Mouse (Mus musculus) heart, postnatal 4 days (tissue): ENCODE data around the gene Vmn1r170. TPM values are rescaled to one million over a fixed set of nuclear protein-coding genes. Genes with fewer than 3 reads are reported as not detected.
"Not testable (repeated sequence)": the region's sequence is repeated elsewhere in the genome, so short reads cannot be mapped to it uniquely, and the experiment has no call there.

Experiments
- DNase-seq: peaks from one replicate; pipeline ENCODE4 v3.0.0; 2021
- total RNA-seq, 2 experiments: library from RNA; stranded (reverse); gene quantifications; 2 replicates each; pipeline ENCODE4 v1.2.3; 2021

Vmn1r170 gene
- total RNA-seq, result not detected

- not testable (repeated sequence) for DNase-seq
Measured at GRCm38 (mm10) chr7:23605875-23606274, at the start of gene Vmn1r170. Gene Vmn1r170 (plus strand): TSS chr7:23606175.

GRCm38 (mm10) chr7:23575226-23575625 is 30.7 kb upstream of the Vmn1r170 start, which contains the start of gene Vmn1r169:
Gene Vmn1r169 (plus strand): TSS chr7:23575526.
- DNase-seq, result not testable (repeated sequence)

- no peak for DNase-seq
Measured at GRCm38 (mm10) chr7:23630422-23630821, 24.4 kb downstream of the Vmn1r170 start, which contains the start of gene Vmn1r171. Gene Vmn1r171 (plus strand): TSS chr7:23630722.

Other genes starting within 250 kb of the Vmn1r170 start
- under 1 TPM in 1 of 2 experiments, not detected in 1; 0.07 TPM for gene Nlrp5, start 220.3 kb upstream of the Vmn1r170 start, total RNA-seq
- gene Vmn1r167, start 99.0 kb upstream of the Vmn1r170 start, total RNA-seq, result not detected
- not detected for gene Vmn1r168, start 66.4 kb upstream of the Vmn1r170 start, total RNA-seq
- not detected for gene Vmn1r169, start 30.6 kb upstream of the Vmn1r170 start, total RNA-seq
- gene Vmn1r171, start 24.5 kb downstream of the Vmn1r170 start, total RNA-seq, result not detected
- not detected for gene Vmn1r172, start 52.1 kb downstream of the Vmn1r170 start, total RNA-seq
- gene Vmn1r173, start 94.5 kb downstream of the Vmn1r170 start, total RNA-seq, result not detected
- gene Vmn1r174, start 146.1 kb downstream of the Vmn1r170 start, total RNA-seq, result not detected
- not detected for gene Vmn1r175, start 204.5 kb downstream of the Vmn1r170 start, total RNA-seq
- gene Vmn1r176, start 231.2 kb downstream of the Vmn1r170 start, total RNA-seq, result not detected